Mouse (Mus musculus) macrophage (primary cell): ENCODE measurements around the gene Ugt1a6b. TPM values are rescaled to one million over a fixed set of nuclear protein-coding genes. Genes with fewer than 3 reads are reported as not detected.

ENCODE experiments used
- H3K27ac ChIP-seq: fragments of 350-480 bp; formaldehyde crosslinking; 2 replicates; pipeline ENCODE4 v1.9.0; 2021
- H3K36me3 ChIP-seq: fragments of 350-480 bp; formaldehyde crosslinking; 2 replicates; pipeline ENCODE4 v1.9.0; 2021; ENCODE audit errors: inconsistent target
- H3K4me3 ChIP-seq: fragments of 350-480 bp; formaldehyde crosslinking; 2 replicates; pipeline ENCODE4 v1.9.0; 2021; ENCODE audit errors: inconsistent target
- H3K79me2 ChIP-seq: fragments of 350-480 bp; formaldehyde crosslinking; 2 replicates; pipeline ENCODE4 v1.9.0; 2021; ENCODE audit errors: inconsistent target
- whole genome bisulfite sequencing: methylation state at CpG from one replicate; pipeline ENCODE4 v1.1.7; 2026; ENCODE audit warnings: inconsistent platforms; ENCODE audit not compliant: missing documents; 5-methylcytosine and 5-hydroxymethylcytosine counted together
- polyA plus RNA-seq: library from polyadenylated mRNA; stranded (reverse); fragments of 250-400 nt; gene quantifications from 3 replicates; pipeline ENCODE4 v1.2.4, GENCODE M21; 2018; ENCODE audit warnings: inconsistent platforms

Gene Ugt1a6b
- polyA plus RNA-seq, 1 experiment from 2014 or later, result 0.37 TPM

DNA sequence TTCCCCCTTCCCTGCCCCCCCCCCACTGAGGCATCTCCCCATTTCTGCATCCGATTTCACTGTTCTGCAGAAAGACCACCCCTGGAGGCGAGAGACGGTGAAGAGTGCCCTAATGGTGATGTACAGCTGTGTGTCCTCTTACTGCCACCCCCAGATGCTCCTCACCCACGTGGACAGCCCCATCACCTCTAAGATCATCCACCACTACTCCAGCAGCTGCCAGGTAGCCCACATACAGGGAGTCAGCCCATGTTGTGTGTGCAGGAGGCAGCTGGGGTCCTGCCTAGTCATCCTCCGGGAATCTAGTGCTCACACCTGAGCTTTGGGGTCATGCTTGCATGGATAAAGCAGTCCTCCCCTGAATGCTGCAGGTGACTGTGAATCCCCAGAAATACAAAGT lies 140.8 kb downstream of the Ugt1a6b start:
- H3K79me2 ChIP-seq, result no peaks in the 10 kb centered on the region
- WGBS, result 66% methylated on average over 5 of the region's 5 CpGs
- no peaks in the 10 kb centered on the region for H3K36me3 ChIP-seq
- no peak overlapping the region for H3K4me3 ChIP-seq
- no peak overlapping the region for H3K27ac ChIP-seq

DNA sequence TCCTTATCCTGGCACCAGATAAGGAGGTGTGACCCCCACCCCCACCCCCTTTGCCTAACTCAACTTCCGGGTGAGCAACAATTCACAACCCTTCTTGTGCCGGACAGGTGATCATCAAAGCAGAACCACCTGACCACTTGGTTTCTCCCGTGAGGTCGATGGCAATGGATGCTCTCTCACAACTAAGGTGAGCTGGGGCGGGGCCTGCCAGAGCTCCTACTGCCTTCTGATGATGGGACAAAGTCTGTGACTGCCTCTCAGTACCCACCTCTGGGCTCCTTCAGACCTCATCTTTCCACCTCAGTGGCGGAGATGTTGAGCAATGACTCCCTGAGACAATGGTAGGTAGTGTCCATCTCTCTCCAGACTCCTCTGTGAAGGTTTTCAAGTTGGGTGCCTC lies 142.8 kb downstream of the Ugt1a6b start:
- WGBS, result 79% methylated on average over 6 of the region's 6 CpGs
- Histone ChIP-seq H3K27ac (no peak overlapping the region), H3K4me3 (no peak overlapping the region), H3K36me3 (no peaks in the 10 kb centered on the region), H3K79me2 (no peaks in the 10 kb centered on the region)

DNA sequence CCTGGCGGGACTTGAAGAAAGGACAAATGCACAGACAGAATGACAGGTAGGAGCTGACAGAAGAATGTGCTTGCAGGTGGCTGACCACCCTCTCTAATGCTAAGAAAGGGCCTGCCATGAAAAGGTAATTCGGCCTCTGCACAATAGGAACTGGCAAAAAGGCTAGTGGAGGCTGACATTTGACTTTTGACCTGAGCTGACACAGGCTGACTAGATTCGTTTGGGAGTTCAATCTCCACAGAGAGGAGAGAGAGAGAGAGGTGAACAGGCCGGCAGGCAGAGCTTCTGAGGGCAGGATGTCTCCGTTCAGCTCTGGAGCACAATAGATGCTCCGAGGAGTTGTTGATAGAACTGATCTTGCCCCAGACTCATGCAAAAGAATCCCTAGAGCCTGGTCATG lies 143.3 kb downstream of the Ugt1a6b start:
- WGBS, result 53% methylated on average over 6 of the region's 6 CpGs
- Histone ChIP-seq H3K79me2 (no peaks in the 10 kb centered on the region), H3K27ac (no peak overlapping the region), H3K36me3 (no peaks in the 10 kb centered on the region), H3K4me3 (no peak overlapping the region)

DNA sequence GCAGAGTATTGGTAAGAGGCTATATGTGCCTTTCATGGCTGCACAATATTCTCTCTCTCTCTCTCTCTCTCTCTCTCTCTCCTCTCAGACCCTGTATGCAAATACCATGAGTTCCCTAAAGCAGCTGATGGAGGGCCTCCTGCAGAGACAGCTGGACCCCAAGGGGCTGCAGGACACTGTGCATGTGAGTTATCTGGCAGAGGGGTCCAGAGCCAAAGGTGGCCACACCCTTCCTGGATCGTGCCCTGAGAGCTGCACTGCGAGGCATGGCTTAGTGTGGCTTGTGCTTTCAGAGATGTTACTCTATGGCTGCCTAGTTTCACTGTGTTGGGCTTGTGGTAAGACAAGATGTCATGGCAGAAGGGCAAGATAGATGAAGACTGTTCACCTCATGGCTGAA lies 144.6 kb downstream of the Ugt1a6b start:
- WGBS, result 52% methylated on average over 2 of the region's 2 CpGs
- H3K4me3 ChIP-seq, result no peak overlapping the region

DNA sequence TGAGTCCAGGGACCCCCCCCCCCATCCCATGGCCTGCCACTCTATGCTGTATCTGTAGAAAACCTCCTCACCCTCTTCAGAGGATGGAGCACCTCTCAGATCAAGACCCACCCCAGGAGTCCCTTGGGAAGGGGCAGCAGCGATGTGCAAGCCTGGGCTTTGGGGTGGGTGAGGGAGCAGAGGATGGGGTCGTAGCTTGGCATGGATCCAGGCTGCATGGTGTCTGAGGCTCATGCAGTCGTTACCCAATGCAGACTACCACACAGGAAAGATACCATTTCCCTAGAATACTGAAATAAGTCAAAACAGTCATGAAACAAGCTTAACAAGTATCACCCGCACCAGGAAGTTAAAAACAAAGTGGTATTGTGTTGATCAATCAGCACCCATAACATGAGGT lies 145.6 kb downstream of the Ugt1a6b start:
- 54% methylated on average over 4 of the region's 4 CpGs for WGBS
- no peaks in the 10 kb centered on the region for H3K79me2 ChIP-seq
- H3K4me3 ChIP-seq, result no peak overlapping the region

More for the DNA sequence above, 144.6 kb downstream of the Ugt1a6b start:
- no peaks in the 10 kb centered on the region for H3K36me3 ChIP-seq
- H3K79me2 ChIP-seq, result no peaks in the 10 kb centered on the region
- no peak overlapping the region for H3K27ac ChIP-seq

DNA sequence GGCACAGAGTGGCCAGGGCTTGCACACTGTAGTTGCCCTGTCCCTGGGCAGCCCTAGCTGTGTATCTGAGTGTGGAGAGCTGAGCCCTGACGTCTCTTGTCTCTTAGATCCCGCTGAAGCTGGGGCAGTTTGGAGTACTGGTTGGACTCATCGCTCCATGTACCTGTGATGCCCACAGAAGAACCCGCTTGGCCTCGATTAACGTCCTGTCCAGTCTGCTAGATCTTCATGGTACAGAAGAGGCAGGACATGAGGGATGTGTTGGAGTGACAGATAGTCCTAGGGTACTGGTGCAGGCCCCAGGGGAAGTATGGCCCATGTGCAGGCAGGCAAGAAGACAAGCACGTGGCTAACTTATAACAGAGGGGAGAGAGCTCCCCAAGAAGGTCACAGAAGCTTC lies 146.5 kb downstream of the Ugt1a6b start:
- no peaks in the 10 kb centered on the region for H3K36me3 ChIP-seq
- no peak overlapping the region for H3K27ac ChIP-seq
- WGBS, result 83% methylated on average over 7 of the region's 7 CpGs
- no peak overlapping the region for H3K4me3 ChIP-seq
- no peaks in the 10 kb centered on the region for H3K79me2 ChIP-seq

More for the DNA sequence above, 145.6 kb downstream of the Ugt1a6b start:
- Histone ChIP-seq H3K27ac (no peak overlapping the region), H3K36me3 (no peaks in the 10 kb centered on the region)

DNA sequence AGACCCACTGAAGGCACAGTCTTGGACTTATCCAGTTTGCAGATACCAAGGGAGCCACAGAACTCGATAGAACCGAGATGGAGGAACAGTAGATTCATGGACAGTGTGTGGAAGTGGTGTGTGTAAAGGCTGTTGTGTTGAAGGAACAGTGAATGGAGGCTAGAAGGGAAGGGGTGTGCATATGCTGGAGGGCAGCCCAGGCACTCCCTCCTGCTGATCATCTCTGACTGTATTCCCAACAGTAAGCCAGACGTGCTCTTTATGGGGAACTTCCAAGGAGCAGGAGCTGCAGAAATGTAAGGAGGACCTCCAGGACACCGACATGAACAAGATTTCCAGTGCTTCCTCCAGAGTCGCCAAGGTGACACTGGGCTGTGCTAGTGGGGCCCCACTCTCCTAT lies 147.0 kb downstream of the Ugt1a6b start:
- Histone ChIP-seq H3K36me3 (no peaks in the 10 kb centered on the region), H3K79me2 (no peaks in the 10 kb centered on the region), H3K4me3 (no peak overlapping the region), H3K27ac (no peak overlapping the region)
- 89% methylated on average over 5 of the region's 5 CpGs for WGBS

DNA sequence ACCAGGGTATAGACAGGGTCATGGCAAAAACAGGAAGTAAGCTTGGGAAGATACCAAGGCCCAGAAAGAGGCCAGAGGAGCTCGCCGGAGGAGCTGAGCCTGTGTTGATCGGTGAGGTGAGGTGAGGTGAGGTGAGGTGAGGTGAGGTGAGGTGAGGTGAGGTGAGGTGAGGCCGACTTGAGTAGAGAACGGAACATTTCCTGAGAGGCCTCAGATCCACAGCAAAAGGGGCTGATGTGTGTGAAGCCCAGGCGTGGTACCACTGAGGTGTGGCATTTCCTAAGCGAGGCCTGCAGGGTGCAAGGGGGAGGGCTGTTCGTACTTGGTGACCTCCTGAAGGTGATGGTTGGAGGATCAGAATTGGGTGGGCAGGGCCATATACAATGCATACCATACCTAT lies 150.1 kb downstream of the Ugt1a6b start:
- no peak overlapping the region for H3K27ac ChIP-seq
- no peak overlapping the region for H3K4me3 ChIP-seq
- no peaks in the 10 kb centered on the region for H3K79me2 ChIP-seq
- H3K36me3 ChIP-seq, result no peaks in the 10 kb centered on the region
- 61% methylated on average over 8 of the region's 8 CpGs for WGBS

DNA sequence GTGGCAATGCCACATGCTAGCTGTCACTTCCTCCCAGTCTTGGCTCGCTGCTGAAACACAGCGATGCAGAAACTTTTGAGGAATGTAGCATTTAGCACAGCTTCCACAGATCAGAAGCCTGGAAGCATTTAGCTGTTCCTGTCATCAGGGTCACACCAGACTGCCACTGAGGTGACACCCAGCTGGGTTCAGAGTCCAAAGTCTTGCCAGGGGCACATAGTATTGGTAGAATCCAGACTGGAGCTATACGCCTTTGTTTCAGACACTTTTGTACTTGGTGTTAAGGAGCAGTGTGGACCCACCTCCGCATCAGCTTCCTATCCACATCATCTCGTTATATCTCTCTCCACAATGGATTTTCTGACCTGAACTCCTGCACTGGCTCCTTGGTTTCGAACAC lies 150.5 kb downstream of the Ugt1a6b start:
- 76% methylated on average over 6 of the region's 6 CpGs for WGBS
- H3K36me3 ChIP-seq, result no peaks in the 10 kb centered on the region
- H3K79me2 ChIP-seq, result no peaks in the 10 kb centered on the region
- H3K27ac ChIP-seq, result no peak overlapping the region
- no peak overlapping the region for H3K4me3 ChIP-seq

DNA sequence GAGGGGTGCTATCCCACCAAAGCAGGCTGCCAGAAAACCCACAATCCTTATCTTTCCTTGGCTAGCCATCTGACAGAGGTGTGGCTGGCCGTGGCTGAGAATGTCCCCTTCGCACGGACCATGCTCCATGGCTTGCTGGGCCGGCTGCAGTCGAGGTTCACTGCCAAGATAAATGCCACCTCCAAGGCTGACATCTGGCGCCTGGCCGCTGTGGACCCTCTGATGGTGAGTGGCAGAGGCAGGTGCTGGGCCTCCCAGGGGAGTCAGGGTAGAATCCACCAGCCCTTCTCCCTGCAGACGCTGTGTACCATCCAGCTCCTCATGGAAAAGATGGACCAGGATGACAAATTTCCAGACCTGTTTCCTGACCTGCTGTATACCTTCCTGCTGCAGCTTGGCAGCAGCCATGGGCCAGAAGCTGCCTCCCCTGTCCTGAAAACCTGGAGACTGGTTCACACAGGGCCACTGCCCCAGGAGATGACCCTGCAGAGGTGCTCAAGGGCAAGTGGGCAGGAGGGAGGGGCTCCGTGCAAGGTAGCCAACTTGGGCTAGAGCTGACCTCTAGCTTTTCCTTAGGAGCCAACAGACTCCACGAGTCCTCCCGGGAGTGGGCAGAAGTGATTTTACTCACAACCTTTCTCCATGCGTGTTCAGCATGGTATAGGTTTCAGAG lies 151.9 kb downstream of the Ugt1a6b start:
- Histone ChIP-seq H3K4me3 (no peak overlapping the region), H3K36me3 (no peaks in the 10 kb centered on the region), H3K79me2 (no peaks in the 10 kb centered on the region), H3K27ac (no peak overlapping the region)
- 91% methylated on average over 12 of the region's 12 CpGs for WGBS

DNA sequence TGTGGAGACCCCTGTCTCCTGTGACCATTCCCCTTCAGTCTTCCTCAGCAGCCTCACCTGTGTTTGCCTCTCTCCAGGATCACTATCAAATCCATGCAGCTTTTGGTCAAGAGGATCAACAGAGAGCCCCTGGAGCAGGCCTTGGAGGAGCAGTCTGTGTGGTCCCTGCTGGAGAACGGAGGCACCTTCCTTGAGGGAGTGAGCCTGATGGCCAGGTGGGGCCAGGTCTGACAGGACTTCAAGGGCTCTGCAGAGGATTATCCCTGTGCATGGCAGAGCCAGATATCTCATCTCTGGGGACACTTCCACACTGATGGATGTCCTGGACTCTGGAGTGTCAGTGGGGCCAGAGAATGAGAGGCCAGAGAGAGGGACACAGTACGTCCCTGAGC lies 152.4 kb downstream of the Ugt1a6b start:
- Histone ChIP-seq H3K36me3 (no peaks in the 10 kb centered on the region), H3K4me3 (no peak overlapping the region), H3K79me2 (no peaks in the 10 kb centered on the region), H3K27ac (no peak overlapping the region)
- WGBS, result 62% methylated on average over 2 of the region's 2 CpGs

DNA sequence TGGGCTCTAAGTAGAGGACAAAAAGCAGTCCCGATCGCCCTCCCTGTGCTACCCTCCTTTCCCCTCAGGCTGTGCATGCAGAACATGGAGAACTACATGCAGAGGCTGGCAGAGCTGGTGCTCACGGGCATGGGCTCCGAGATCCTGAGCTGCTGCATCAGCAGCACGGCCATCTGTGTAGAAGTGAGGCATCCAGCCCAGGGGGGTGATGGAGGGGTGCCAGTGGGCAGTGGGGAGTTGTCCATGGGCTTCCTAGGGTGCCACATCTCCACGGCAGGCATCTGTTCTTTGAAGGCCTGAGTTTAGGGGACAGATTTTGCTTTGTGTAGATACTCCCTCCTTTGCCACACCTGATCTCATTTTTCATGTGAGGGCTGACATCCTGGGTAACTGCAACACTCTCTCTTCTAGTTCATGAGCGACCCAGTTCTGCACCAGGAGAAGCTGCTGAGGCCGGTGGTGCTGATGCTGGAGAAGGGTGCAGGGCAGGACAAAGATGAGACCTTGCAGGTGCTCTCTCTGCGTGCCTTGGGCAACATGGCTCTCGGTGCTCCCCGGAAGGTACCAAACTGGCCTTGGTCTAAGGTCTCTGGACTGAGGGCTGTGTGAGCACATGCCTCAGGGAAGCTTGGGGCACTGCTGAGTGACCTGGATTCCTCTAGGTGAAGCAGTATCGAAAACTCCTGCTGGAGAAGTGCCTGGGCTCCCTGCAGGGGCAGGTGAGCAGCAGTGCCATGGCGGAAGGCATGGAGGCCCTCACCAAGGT lies 153.1 kb downstream of the Ugt1a6b start:
- Histone ChIP-seq H3K79me2 (no peaks in the 10 kb centered on the region), H3K4me3 (no peak overlapping the region), H3K27ac (no peak overlapping the region), H3K36me3 (no peaks in the 10 kb centered on the region)
- WGBS, result 85% methylated on average over 13 of the region's 13 CpGs

DNA sequence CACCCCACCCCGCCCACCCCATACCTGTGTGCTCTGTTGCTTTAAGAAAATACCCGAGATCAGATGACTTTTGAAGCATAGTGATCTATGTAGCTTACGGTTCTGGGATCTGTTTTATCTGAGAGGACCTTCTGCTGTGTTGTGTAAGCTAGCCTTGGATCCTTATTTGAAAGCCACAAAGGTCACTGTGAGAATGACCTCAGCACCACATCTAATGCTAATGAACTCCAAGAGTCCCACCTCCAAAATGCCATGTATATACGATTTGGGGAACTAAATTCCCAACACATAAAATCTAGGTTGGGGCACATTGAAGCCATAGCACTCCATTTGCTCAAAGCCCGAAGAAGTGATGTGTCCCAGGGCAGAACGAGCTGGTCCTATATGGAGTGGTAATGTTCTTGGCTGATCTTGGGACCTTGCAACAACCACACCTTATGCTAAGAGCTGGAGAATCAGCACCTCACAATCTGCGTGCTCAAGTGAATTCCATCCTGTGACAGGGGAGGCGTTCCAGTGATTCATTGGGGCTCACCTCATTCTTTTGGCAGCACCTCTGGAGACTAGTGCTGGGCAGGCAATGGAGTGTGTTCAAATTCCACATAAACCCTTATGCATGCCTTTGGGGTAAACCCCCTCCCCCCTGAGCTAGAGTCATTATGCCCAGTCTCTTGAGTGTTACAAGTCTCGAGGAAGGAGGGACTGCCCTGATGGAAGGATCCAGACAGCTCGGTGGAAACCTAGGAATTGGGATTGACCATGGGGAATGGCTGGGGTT lies 154.0 kb downstream of the Ugt1a6b start:
- no peak overlapping the region for H3K27ac ChIP-seq
- H3K36me3 ChIP-seq, result no peaks in the 10 kb centered on the region
- WGBS, result 83% methylated on average over 10 of the region's 10 CpGs
- H3K4me3 ChIP-seq, result no peak overlapping the region
- H3K79me2 ChIP-seq, result no peaks in the 10 kb centered on the region

DNA sequence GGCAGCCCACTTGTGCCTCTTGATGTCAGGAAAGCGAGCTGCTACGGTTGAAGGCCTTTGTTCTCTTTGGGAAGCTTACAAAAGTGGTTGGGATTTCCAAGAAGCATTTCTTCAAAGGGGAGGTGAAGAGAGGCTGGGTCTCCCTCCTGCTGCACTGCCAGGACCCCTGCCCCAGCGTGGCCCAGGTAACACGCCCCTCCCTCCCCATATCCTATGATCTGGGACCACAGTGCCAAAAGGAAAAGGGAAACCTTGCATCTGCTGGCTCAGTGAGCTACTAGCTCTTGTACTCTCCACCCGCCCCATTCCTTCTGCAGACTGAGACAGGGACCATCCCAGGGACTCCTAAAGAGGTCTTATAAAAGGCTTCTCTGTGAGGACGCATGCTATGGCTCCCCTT lies 154.6 kb downstream of the Ugt1a6b start:
- Histone ChIP-seq H3K27ac (no peak overlapping the region), H3K4me3 (no peak overlapping the region), H3K79me2 (no peaks in the 10 kb centered on the region), H3K36me3 (peaks cover under 1% of the 10 kb centered on the region; the same call in 1 of the 2 replicates)
- WGBS, result 85% methylated on average over 6 of the region's 6 CpGs

DNA sequence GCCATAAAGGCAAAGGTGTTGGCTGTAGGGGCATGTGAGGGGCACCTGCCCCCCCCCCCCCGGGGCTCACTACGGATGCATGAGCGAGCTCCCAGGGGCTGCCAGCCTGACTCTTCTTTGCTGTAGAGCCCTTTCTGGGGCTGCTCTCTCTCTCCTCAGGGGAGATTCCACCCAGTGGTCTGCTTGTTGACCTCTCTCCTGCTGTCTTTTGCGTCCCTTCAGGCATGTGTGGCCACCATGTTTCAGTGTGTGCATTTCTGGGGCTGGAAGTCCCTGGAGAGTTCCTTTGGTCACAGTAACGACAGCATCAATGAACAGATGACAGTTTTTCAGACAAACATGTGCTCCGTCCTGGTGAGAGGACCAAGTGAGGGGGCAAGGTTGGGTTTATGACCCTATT lies 155.3 kb downstream of the Ugt1a6b start:
- H3K27ac ChIP-seq, result no peak overlapping the region
- peaks cover 8% of the 10 kb centered on the region for H3K36me3 ChIP-seq
- 72% methylated on average over 6 of the region's 6 CpGs for WGBS
- no peaks in the 10 kb centered on the region for H3K79me2 ChIP-seq
- H3K4me3 ChIP-seq, result no peak overlapping the region
